7 mouse cellular contexts compared by ENCODE assay signal in genomic region chr5:130255017-130255720, GRCm38 (mm10). TPM values are rescaled to one million over a fixed set of nuclear protein-coding genes. Genes with fewer than 3 reads are reported as not detected.
DNase-seq lines count a peak whose midpoint lies in the region; ATAC-seq lines count a peak whose summit lies in the region.

TSS of gene Sbds (minus strand) at chr5:130255530.
TSS of gene Tyw1 (plus strand) at chr5:130255619.

- intact Hi-C loops in gastrocnemius, postnatal 36 days (cut with DNase I): no loop called here
- intact Hi-C loops in left cerebral cortex, postnatal 25 days (cut with DNase I): loop anchor here (10.0 kb wide), 1 partner anchor 540 kb away; the partner anchor contains the start of gene Mrps17

- DNase-seq in adrenal gland, adult 2 months: peak; percentile 98
- peak; percentile 98 for DNase-seq in embryo, embryonic 11.5 days (ENCODE audit: low read depth, low spot score)
- DNase-seq in gastrocnemius, postnatal 36 days: peak; percentile 95 to 97
- DNase-seq in left cerebral cortex, postnatal 25 days (ENCODE audit: low spot score in 2 of 2): peak; percentile 98 to 99
- DNase-seq in midbrain, embryonic 10.5 days (ENCODE audit: low spot score): peak; percentile 97
- peak; percentile 94 for DNase-seq in right cerebral cortex, postnatal 4 days

- under 1% methylated on average over 52 of the region's 52 CpGs for WGBS in intestine, embryonic 15.5 days
- WGBS in midbrain, embryonic 10.5 days: under 1% methylated on average over 52 of the region's 52 CpGs

- H3K27me3 ChIP-seq in intestine, embryonic 15.5 days (replicated peaks): no peaks in the 10 kb centered on the region
- H3K27me3 ChIP-seq in midbrain, embryonic 10.5 days (ENCODE audit: low read depth, poor library complexity, severe bottlenecking): no peaks in the 10 kb centered on the region

- peak; percentile 91 for ATAC-seq in intestine, embryonic 15.5 days

- peak within 1 kb of the TSS; percentile 84 for H3K27ac ChIP-seq in intestine, embryonic 15.5 days
- peak within 1 kb of the TSS; percentile 89 for H3K27ac ChIP-seq in midbrain, embryonic 10.5 days (replicated peaks)

- H3K36me3 ChIP-seq in intestine, embryonic 15.5 days: peaks cover under 1% of the 10 kb centered on the region; the same call in 1 of the 2 replicates
- H3K36me3 ChIP-seq in midbrain, embryonic 10.5 days: peaks cover 48% of the 10 kb centered on the region

- no peaks in the 10 kb centered on the region for H3K9me3 ChIP-seq in intestine, embryonic 15.5 days
- H3K9me3 ChIP-seq in midbrain, embryonic 10.5 days (replicated peaks): no peaks in the 10 kb centered on the region

- H3K4me1 ChIP-seq in intestine, embryonic 15.5 days (replicated peaks): peaks cover 4% of the 10 kb centered on the region; the same call in 1 of the 2 replicates
- H3K4me1 ChIP-seq in midbrain, embryonic 10.5 days: peaks cover 22% of the 10 kb centered on the region

- peak within 1 kb of the TSS; percentile 80 for H3K9ac ChIP-seq in intestine, embryonic 15.5 days

- H3K4me2 ChIP-seq in intestine, embryonic 15.5 days (replicated peaks): peak within 1 kb of the TSS; percentile 84

- peak within 1 kb of the TSS; percentile 69 for H3K4me3 ChIP-seq in intestine, embryonic 15.5 days (replicated peaks)
- H3K4me3 ChIP-seq in midbrain, embryonic 10.5 days: peak within 1 kb of the TSS; percentile 78

RNA-seq across cellular contexts. Expression of gene Sbds, which starts in this region (rescaled TPM):
- 100 to 1,000 TPM; 103 to 138 TPM for total RNA-seq in adrenal gland, adult 2 months (2021)
- 44.3 and 46.6 TPM in 2 replicates for polyA plus RNA-seq in adrenal gland, adult 2 months (2012; rRNA removed)
- total RNA-seq in gastrocnemius, postnatal 36 days (2021): 10 to 100 TPM; 24.1 to 24.6 TPM
- 75.0 and 75.9 TPM in 2 replicates for polyA plus RNA-seq in intestine, embryonic 15.5 days (2015; fragmentation: Nextera tagmentation; extraction: Ambion mirVana)
- total RNA-seq in left cerebral cortex, postnatal 25 days (2021): 10 to 100 TPM; 73.5 to 75.5 TPM
- 77.6 and 80.9 TPM in 2 replicates for polyA plus RNA-seq in midbrain, embryonic 10.5 days (2016; fragmentation: Nextera tagmentation; extraction: Ambion mirVana)

RNA-seq across cellular contexts. Expression of gene Tyw1, which starts in this region (rescaled TPM):
- 10 to 100 TPM; 25.8 to 32.3 TPM for total RNA-seq in adrenal gland, adult 2 months (2021)
- polyA plus RNA-seq in adrenal gland, adult 2 months (2012; rRNA removed): 8.1 and 8.2 TPM in 2 replicates
- total RNA-seq in gastrocnemius, postnatal 36 days (2021): 10 to 100 TPM in 1 of 2 experiments, 1 to 10 TPM in 1; 9.6 to 10.3 TPM
- 23.5 and 24.0 TPM in 2 replicates for polyA plus RNA-seq in intestine, embryonic 15.5 days (2015; fragmentation: Nextera tagmentation; extraction: Ambion mirVana)
- total RNA-seq in left cerebral cortex, postnatal 25 days (2021): 10 to 100 TPM; 15.5 to 16.4 TPM
- 35.0 and 36.1 TPM in 2 replicates for polyA plus RNA-seq in midbrain, embryonic 10.5 days (2016; fragmentation: Nextera tagmentation; extraction: Ambion mirVana)

Comparison
In these comparisons a context has a peak if more than half of its experiments do, and no peak if none do; other contexts are left out.
1. Peak in every context shown above with its lines: DNase-seq, ATAC-seq, H3K4me3 ChIP-seq and H3K27ac ChIP-seq.